Mouse (Mus musculus): ENCODE measurements around the gene Olfr1113.
"Not testable (repeated sequence)": the region's sequence is repeated elsewhere in the genome, so short reads cannot be mapped to it uniquely, and the experiment has no call there.

Gene Olfr1113

GRCm38 (mm10) chr2:87208670-87209069 is at the start of gene Olfr1113:
Gene Olfr1113, plus strand, starts transcription at chr2:87208970.
- no peak for DNase-seq

DNA sequence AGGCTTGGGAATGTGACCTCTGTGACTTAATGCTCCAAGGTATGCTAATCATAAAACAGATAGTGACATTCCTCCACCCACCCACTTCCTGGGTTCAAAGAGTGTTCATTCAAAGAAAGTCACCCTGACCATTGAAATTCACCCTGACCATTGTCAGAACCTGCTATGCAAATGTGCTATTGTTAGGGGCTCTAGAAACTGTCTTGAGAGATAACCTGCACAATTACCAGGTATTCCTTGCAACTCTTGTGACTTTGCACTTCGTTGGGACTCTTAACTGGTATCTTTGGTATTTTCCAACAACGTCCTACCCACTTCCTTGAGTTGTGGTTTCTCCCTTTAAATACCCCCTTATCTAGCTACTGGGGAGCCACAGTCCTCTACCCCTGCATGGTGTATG is 41.0 kb upstream of the Olfr1113 start:
- DNase-seq: not testable (repeated sequence)

DNA sequence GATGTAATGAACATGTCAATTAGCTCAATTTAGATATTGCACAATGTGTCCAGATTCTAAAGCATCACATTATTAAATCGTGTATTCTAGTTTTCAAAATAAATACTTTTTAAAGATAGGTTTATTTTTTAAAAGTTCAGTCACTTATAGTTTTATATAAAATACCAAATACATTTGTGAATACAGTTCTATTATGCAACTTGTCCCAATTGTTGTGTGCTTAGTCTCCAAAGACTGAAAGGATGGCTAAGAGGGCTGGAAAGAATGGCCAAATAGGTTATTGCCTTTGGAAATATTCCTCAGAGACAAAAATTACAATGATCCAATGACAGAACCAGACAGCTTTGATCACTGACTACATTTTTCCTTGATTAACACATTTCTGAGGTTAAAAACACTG is 21.3 kb upstream of the Olfr1113 start, which contains the start of gene Olfr1112:
Gene Olfr1112, plus strand, starts transcription at position 301 of the 400 bp plus-strand sequence.
- no peak for DNase-seq

- no peak for DNase-seq
These were observed 38.9 kb downstream of the Olfr1113 start, which contains the start of gene Olfr1115 for GRCm38 (mm10) chr2:87247713-87248112. Gene Olfr1115, plus strand, starts transcription at chr2:87248013.
